Mouse (Mus musculus): ENCODE data around the gene Dis3l2.
A peak's percentile ranks its signal among the peaks of the same experiment; 100 is the strongest.

The Dis3l2 gene

GRCm38 (mm10) chr1:86914697-86915096 lies 211.1 kb downstream of the Dis3l2 start:
- no peak for DNase-seq (ENCODE audit: low read depth, low spot score)

GRCm38 (mm10) chr1:86916355-86916984 lies 212.9 kb downstream of the Dis3l2 start:
- no peak for DNase-seq (ENCODE audit: low read depth, low spot score)

- DNase-seq (ENCODE audit: low read depth, low spot score): no peak
These were observed 222.2 kb downstream of the Dis3l2 start for GRCm38 (mm10) chr1:86925776-86926175.

- peak; percentile 83 for DNase-seq (ENCODE audit: low read depth, low spot score)
These were observed 228.2 kb downstream of the Dis3l2 start for GRCm38 (mm10) chr1:86931606-86932379.

- no peak for DNase-seq (ENCODE audit: low read depth, low spot score)
These were observed 229.2 kb downstream of the Dis3l2 start for GRCm38 (mm10) chr1:86932810-86933209.

- DNase-seq (ENCODE audit: low read depth, low spot score): no peak
These were observed 230.0 kb downstream of the Dis3l2 start for GRCm38 (mm10) chr1:86933656-86934055.

DNA sequence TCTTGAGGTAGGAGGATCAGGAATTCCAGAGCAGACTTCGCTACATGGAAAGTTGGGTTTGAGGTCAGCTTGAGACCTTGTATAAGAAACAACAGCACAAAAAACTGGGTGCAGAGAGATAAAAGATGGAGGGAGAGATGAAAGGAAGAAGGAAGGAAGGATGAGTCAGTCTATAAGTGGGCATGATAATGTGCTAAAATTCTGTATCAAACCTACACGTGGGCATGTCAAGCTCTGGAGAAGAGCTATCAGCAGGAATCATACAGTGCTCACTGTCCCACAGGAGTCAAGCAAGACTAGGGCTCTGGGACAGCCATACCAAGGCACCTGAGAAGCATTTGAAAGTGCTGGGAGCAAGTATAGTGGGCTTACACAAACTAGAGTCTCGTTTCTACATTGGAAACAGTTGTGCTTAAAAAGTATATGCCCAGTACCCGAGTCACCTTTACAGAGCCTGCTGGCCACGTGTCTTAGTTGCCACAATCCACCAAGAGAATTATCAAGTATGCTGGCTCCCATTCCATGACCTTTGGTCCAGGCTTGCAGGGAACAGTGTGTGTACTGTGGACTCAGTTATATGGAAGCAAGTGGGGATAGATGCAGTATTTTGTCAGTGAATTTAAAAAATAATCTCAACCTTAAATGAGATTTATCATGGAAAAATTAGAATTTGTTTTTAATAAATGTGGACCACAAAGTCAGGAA lies 248.0 kb downstream of the Dis3l2 start:
- DNase-seq (ENCODE audit: low read depth, low spot score): no peak

DNA sequence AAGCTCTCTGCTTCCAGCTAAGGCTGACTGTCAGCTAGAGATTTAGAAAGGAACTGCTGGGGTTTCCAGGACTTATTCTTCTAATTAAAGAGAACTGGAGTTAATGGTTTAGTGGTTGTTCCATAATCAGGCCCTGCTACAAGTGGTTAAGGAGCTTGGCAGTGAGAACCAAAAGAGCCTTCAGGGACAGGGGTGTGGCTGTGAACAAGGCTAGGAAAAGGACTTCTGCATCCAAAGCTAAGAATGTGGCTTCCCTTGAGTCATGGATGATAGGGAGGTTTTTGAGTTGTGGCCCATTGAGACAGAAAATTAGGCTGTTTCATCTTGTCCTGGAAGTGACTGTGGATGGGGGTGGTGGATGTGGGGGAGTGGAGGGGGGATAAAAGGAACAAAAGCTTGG lies 252.2 kb downstream of the Dis3l2 start:
- DNase-seq (ENCODE audit: low read depth, low spot score): no peak

- no peak for DNase-seq (ENCODE audit: low read depth, low spot score)
These were observed 264.8 kb downstream of the Dis3l2 start for GRCm38 (mm10) chr1:86968261-86968964.

- DNase-seq (ENCODE audit: low read depth, low spot score): no peak
These were observed 265.6 kb downstream of the Dis3l2 start for GRCm38 (mm10) chr1:86969173-86969725.

DNA sequence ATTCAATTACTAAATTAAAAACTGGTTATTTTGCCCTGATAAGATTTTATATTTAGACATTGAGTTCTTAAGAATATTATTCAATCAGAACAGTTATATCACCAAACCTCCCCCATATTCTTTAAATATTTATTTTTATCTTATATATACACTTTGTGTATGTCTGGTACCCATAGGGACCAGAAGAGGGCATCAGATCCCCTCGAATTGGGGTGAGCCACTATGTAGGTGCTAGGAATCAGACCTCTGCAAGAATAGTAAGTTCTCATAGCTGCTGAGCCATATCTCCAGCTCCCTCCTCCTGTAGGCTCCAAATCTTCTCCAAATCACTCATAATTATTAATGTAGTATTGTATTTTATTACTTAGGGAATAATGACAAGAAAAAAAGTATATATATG lies 269.1 kb downstream of the Dis3l2 start:
- no peak for DNase-seq (ENCODE audit: low read depth, low spot score)

DNA sequence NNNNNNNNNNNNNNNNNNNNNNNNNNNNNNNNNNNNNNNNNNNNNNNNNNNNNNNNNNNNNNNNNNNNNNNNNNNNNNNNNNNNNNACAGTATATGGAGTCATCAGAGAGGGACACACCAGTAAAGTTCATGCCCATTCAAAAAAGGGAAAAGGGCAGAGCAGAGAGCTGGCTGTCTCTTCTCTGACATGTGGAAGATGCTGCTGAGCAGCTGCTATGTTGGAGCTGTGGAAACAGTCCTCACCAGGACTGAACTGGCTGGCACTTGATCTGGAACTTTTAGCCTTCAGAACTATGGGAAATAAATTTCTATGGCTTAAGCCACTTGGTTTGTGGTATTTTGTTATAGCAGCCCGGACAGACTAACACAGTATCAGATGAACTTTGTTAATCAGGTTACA lies 273.4 kb downstream of the Dis3l2 start:
- no peak for DNase-seq (ENCODE audit: low read depth, low spot score)

- no peak for DNase-seq (ENCODE audit: low read depth, low spot score)
These were observed 282.8 kb downstream of the Dis3l2 start for GRCm38 (mm10) chr1:86986372-86986771.

DNA sequence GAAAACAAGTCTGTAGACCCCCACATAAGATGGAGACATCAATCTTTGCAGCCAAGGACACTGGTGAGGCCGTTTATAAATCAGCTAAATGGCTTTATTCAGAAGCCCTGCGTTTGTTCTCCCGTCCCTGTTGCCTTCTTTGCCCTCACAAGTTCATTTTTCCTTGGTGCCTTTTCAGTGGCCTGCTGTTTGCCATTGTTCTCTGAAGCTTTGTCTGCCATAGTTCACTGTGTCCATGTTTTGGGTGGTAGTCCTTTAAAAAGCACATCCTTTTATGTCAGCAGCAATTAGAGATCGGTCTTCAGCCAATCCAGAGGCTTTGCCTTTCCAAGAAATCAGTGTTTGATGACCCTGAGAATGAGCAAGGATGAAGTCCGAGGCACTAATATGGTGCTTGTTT lies 289.2 kb downstream of the Dis3l2 start:
- no peak for DNase-seq (ENCODE audit: low read depth, low spot score)

DNA sequence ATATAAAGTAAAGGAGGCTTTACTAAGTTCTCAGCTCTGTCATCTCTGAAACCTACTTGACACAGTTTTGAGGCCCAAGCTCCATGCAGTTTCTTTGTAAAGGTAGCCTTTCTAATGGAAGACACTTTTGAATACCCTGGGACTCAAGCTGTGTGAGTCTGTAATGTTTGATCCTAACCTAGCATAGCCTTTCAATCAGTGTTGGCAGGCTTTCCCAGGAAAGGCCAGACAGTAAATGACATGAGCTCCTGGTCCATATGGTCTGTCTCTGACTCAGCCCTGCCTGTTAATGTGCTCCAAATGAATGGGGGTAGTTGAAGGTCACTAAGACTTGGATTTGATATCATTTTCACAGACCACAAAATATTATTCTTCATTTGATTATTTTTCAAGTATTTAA lies 290.4 kb downstream of the Dis3l2 start:
- no peak for DNase-seq (ENCODE audit: low read depth, low spot score)

- DNase-seq (ENCODE audit: low read depth, low spot score): no peak
These were observed 294.4 kb downstream of the Dis3l2 start for GRCm38 (mm10) chr1:86998051-86998450.

DNA sequence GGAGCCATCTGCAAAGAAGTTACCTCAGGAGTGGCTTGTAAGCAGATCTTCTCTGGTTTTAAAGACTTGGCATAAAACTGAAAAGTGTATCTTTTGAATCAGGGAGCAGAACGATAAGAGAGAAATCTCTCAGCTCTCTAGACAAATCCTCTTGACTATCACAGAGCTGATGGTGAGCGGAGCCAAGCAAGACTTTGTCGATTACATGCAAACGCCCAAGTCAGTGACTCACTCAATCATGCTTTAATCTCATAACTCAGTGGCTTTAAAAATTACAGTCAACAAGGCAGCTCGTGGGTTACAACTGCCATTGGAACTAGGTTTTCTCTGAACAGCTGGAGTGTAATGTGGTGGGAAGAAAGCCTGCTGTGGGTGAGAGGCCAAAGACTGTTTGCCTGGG lies 297.8 kb downstream of the Dis3l2 start:
- no peak for DNase-seq (ENCODE audit: low read depth, low spot score)

GRCm38 (mm10) chr1:87002545-87003168 lies 299.0 kb downstream of the Dis3l2 start:
- no peak for DNase-seq (ENCODE audit: low read depth, low spot score)

DNA sequence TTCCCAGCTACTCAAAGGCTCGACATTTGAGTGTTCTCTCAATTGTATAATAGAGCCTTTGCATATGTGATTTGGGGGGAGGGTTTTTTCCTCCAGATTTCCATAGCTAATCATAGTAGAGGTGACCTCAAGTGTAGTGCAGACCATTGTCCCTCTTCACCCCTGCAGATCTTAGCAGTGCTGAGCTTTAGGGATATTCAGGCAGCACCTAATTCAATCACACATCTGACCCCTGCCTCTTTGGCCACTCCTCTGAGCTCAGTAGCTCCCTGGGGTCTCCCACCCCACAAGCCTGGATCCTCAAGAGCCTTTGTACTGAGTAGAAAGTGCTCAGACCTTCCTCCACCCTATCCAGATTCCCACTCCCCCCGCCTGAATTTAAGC lies 299.6 kb downstream of the Dis3l2 start:
- no peak for DNase-seq (ENCODE audit: low read depth, low spot score)

DNA sequence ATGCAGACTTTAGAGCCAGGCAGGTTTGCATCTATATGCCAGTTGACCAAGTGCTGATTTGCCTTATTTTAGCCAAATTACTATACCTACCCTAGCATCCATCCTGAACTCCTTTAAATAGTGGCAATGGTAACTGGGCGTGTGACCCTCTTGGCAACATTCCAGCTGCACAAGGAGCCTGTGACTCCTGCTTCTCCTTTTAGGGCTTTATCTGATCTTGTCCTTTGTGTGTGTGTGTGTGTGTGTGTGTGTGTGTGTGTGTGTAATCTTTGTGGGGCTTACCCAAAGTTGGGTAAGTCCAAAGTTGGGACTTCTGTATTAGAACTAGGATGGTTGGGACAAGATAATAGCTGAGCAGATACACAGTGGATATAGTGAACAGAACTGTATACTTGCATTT lies 302.8 kb downstream of the Dis3l2 start:
- DNase-seq (ENCODE audit: low read depth, low spot score): no peak

DNA sequence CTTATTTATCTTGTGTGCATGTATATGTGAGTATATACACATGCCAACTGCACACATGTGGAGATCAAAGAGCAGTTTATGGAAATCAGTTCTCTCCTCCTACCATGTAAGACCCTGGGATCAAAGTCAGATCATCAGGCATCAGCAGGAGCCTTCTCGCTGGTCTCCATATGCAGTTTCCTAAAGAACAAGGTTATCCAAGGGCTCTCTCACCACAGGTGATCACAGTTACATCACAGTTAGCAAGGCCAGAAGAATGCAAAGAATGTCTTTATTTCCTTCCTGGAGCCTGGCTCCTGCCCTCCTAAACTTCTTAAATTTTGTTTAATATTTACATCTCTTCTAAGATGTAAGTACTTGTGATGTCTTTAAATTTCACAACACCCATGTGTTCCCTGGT lies 304.6 kb downstream of the Dis3l2 start:
- no peak for DNase-seq (ENCODE audit: low read depth, low spot score)
